Mouse (Mus musculus): ENCODE data around the gene Agfg2. TPM values are rescaled to one million over a fixed set of nuclear protein-coding genes. Genes with fewer than 3 reads are reported as not detected.

Agfg2 gene
- polyA plus RNA-seq, 1 experiment from 2014 or later: 21.2 TPM

GRCm38 (mm10) chr5:137613550-137613949 lies 71.0 kb downstream of the Agfg2 start, which contains the start of gene Pcolce:
Gene Pcolce, minus strand, starts transcription at chr5:137613784.
- peaks cover 6% of the 10 kb centered on the region for H3K27me3 ChIP-seq
- WGBS: 58% methylated on average over 11 of the region's 11 CpGs
- no peak within 1 kb of the TSS; the same call in 1 of the 2 replicates for H3K9ac ChIP-seq
- no peak for ATAC-seq (ENCODE audit: low FRiP score)
- H3K36me3 ChIP-seq: no peaks in the 10 kb centered on the region
- no peak within 1 kb of the TSS for H3K4me2 ChIP-seq (replicated peaks)
- H3K27ac ChIP-seq: no peak within 1 kb of the TSS
- no peaks in the 10 kb centered on the region for H3K9me3 ChIP-seq (replicated peaks)
- peaks cover 33% of the 10 kb centered on the region for H3K4me1 ChIP-seq
- no peak within 1 kb of the TSS for H3K4me3 ChIP-seq

GRCm38 (mm10) chr5:137613076-137613475 lies 71.5 kb downstream of the Agfg2 start:
- H3K36me3 ChIP-seq: no peaks in the 10 kb centered on the region
- H3K9me3 ChIP-seq (replicated peaks): no peaks in the 10 kb centered on the region
- H3K27ac ChIP-seq: no peak overlapping the region
- peaks cover 10% of the 10 kb centered on the region for H3K27me3 ChIP-seq
- no peak overlapping the region; the same call in 1 of the 2 replicates for H3K9ac ChIP-seq
- H3K4me1 ChIP-seq: peaks cover 38% of the 10 kb centered on the region
- no peak for ATAC-seq (ENCODE audit: low FRiP score)
- WGBS: 60% methylated on average over 5 of the region's 5 CpGs
- H3K4me2 ChIP-seq (replicated peaks): no peak overlapping the region
- H3K4me3 ChIP-seq: no peak overlapping the region

GRCm38 (mm10) chr5:137611245-137611602 lies 73.3 kb downstream of the Agfg2 start:
- peaks cover 23% of the 10 kb centered on the region for H3K27me3 ChIP-seq
- H3K4me3 ChIP-seq: peak overlapping the region; percentile 18; the same call in 1 of the 2 replicates
- peak overlapping the region; percentile 38 for H3K4me2 ChIP-seq (replicated peaks)
- peak; percentile 35 for ATAC-seq (ENCODE audit: low FRiP score)
- 0 out of 2 replicates have a peak overlapping the region, but pooled peaks have one; percentile 23 for H3K9ac ChIP-seq
- no peaks in the 10 kb centered on the region for H3K36me3 ChIP-seq
- 17% methylated on average over 6 of the region's 6 CpGs for WGBS
- peak overlapping the region; percentile 86 for H3K27ac ChIP-seq
- H3K4me1 ChIP-seq: peaks cover 42% of the 10 kb centered on the region
- H3K9me3 ChIP-seq (replicated peaks): no peaks in the 10 kb centered on the region

GRCm38 (mm10) chr5:137610548-137611244 lies 73.8 kb downstream of the Agfg2 start:
- ATAC-seq (ENCODE audit: low FRiP score): no peak
- H3K9me3 ChIP-seq (replicated peaks): no peaks in the 10 kb centered on the region
- H3K36me3 ChIP-seq: no peaks in the 10 kb centered on the region
- WGBS: 12% methylated on average over 12 of the region's 12 CpGs
- H3K9ac ChIP-seq: peak overlapping the region; percentile 23; the same call in 1 of the 2 replicates
- peak overlapping the region; percentile 18; the same call in 1 of the 2 replicates for H3K4me3 ChIP-seq
- H3K4me2 ChIP-seq (replicated peaks): peak overlapping the region; percentile 38
- peaks cover 23% of the 10 kb centered on the region for H3K27me3 ChIP-seq
- H3K27ac ChIP-seq: peak overlapping the region; percentile 86
- H3K4me1 ChIP-seq: peaks cover 42% of the 10 kb centered on the region

GRCm38 (mm10) chr5:137610056-137610455 lies 74.5 kb downstream of the Agfg2 start:
- Histone ChIP-seq H3K4me1 (peaks cover 42% of the 10 kb centered on the region), H3K4me3 (peak overlapping the region; percentile 18; the same call in 1 of the 2 replicates)
- ATAC-seq (ENCODE audit: low FRiP score): no peak

GRCm38 (mm10) chr5:137609292-137609691 lies 75.2 kb downstream of the Agfg2 start:
- peaks cover 42% of the 10 kb centered on the region for H3K4me1 ChIP-seq
- peaks cover 23% of the 10 kb centered on the region for H3K27me3 ChIP-seq
- WGBS: 62% methylated on average over 3 of the region's 3 CpGs
- H3K9me3 ChIP-seq (replicated peaks): no peaks in the 10 kb centered on the region
- no peak overlapping the region for H3K9ac ChIP-seq
- H3K4me2 ChIP-seq (replicated peaks): peak overlapping the region; percentile 41; the same call in 1 of the 2 replicates
- no peak for ATAC-seq (ENCODE audit: low FRiP score)
- no peak overlapping the region for H3K27ac ChIP-seq
- H3K4me3 ChIP-seq: no peak overlapping the region
- H3K36me3 ChIP-seq: no peaks in the 10 kb centered on the region

More at GRCm38 (mm10) chr5:137610056-137610455, 74.5 kb downstream of the Agfg2 start:
- Histone ChIP-seq H3K36me3 (no peaks in the 10 kb centered on the region), H3K27ac (peak overlapping the region; percentile 86; the same call in 1 of the 2 replicates), H3K27me3 (peaks cover 23% of the 10 kb centered on the region), H3K4me2 (replicated peaks) (peak overlapping the region; percentile 38), H3K9me3 (replicated peaks) (no peaks in the 10 kb centered on the region), H3K9ac (peak overlapping the region; percentile 1; the same call in 1 of the 2 replicates)
- WGBS: 60% methylated on average over 4 of the region's 4 CpGs

GRCm38 (mm10) chr5:137608654-137609190 lies 75.8 kb downstream of the Agfg2 start:
- Histone ChIP-seq H3K27me3 (peaks cover 23% of the 10 kb centered on the region), H3K9me3 (replicated peaks) (no peaks in the 10 kb centered on the region), H3K36me3 (no peaks in the 10 kb centered on the region), H3K4me3 (peak overlapping the region; percentile 13), H3K4me2 (replicated peaks) (peak overlapping the region; percentile 41), H3K9ac (peak overlapping the region; percentile 49), H3K27ac (no peak overlapping the region), H3K4me1 (peaks cover 42% of the 10 kb centered on the region)
- 15% methylated on average over 23 of the region's 23 CpGs for WGBS
- ATAC-seq (ENCODE audit: low FRiP score): no peak

- H3K4me2 ChIP-seq (replicated peaks): peak overlapping the region; percentile 41
- H3K27me3 ChIP-seq: peaks cover 23% of the 10 kb centered on the region
- H3K4me3 ChIP-seq: peak overlapping the region; percentile 13
- no peaks in the 10 kb centered on the region for H3K9me3 ChIP-seq (replicated peaks)
- WGBS: 16% methylated on average over 26 of the region's 26 CpGs
- ATAC-seq (ENCODE audit: low FRiP score): 0 out of 2 replicates have a peak, but pooled peaks have one; percentile 9
- H3K27ac ChIP-seq: no peak overlapping the region
- peak overlapping the region; percentile 49 for H3K9ac ChIP-seq
- no peaks in the 10 kb centered on the region for H3K36me3 ChIP-seq
- peaks cover 43% of the 10 kb centered on the region for H3K4me1 ChIP-seq
Observed at GRCm38 (mm10) chr5:137607860-137608653, 76.5 kb downstream of the Agfg2 start.

GRCm38 (mm10) chr5:137601365-137601729 lies 83.2 kb downstream of the Agfg2 start:
- WGBS: under 1% methylated on average over 22 of the region's 22 CpGs
- Histone ChIP-seq H3K36me3 (peaks cover 8% of the 10 kb centered on the region; the same call in 1 of the 2 replicates), H3K9me3 (replicated peaks) (no peaks in the 10 kb centered on the region), H3K9ac (peak overlapping the region; percentile 87), H3K27me3 (no peaks in the 10 kb centered on the region), H3K4me3 (peak overlapping the region; percentile 70), H3K4me2 (replicated peaks) (peak overlapping the region; percentile 94), H3K4me1 (peaks cover 29% of the 10 kb centered on the region), H3K27ac (0 out of 2 replicates have a peak overlapping the region, but pooled peaks have one; percentile 12)
- no peak for ATAC-seq (ENCODE audit: low FRiP score)

- Histone ChIP-seq H3K4me3 (peak within 1 kb of the TSS; percentile 70), H3K4me2 (replicated peaks) (peak within 1 kb of the TSS; percentile 94), H3K27me3 (no peaks in the 10 kb centered on the region), H3K4me1 (peaks cover 29% of the 10 kb centered on the region), H3K9me3 (replicated peaks) (no peaks in the 10 kb centered on the region), H3K9ac (peak within 1 kb of the TSS; percentile 87), H3K36me3 (peaks cover 8% of the 10 kb centered on the region; the same call in 1 of the 2 replicates), H3K27ac (peak within 1 kb of the TSS; percentile 83)
- ATAC-seq (ENCODE audit: low FRiP score): peak; percentile 96
- under 1% methylated on average over 41 of the region's 41 CpGs for WGBS
Observed at GRCm38 (mm10) chr5:137600619-137601364, 83.7 kb downstream of the Agfg2 start, which contains the start of gene Mospd3. Gene Mospd3, minus strand, starts transcription at chr5:137601058.

Data from hindbrain, embryonic 12.5 days (tissue).